Mouse (Mus musculus): ENCODE results near the gene P2rx7.

DNA sequence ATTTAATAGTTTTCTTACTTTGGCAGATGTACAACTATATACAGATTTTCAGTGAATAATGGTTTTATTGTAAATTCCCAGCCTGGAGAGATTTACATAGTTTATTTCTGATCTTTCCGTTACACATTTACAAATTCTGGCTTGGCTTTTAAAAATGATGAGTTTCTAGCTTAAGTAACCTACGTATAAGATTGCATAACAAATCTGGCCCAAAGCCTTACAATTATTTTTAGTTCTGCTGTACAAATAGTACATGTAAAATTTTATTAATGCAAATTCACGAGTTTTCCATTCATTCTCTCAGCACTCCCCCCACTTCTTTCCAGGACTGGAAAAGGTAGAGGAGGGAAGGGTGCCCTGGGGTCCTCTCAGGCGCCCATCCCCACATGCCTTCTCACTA, 48.2 kb upstream of the P2rx7 start:
- TF ChIP-seq CTCF (IDR thresholded peaks at IDR 0.05; ENCODE audit: insufficient read depth, low read length) (no peak), POLR2A (IDR thresholded peaks at IDR 0.05; ENCODE audit: borderline replicate concordance, extremely low read depth, low read depth, low read length) (no peak)
